Mouse (Mus musculus) liver, adult 2 months (tissue): ENCODE data around the gene Ak8. TPM values are rescaled to one million over a fixed set of nuclear protein-coding genes. Genes with fewer than 3 reads are reported as not detected.

Experiments used
- DNase-seq: peaks from one replicate; pipeline ENCODE4 v3.0.0-alpha.2; 2011; ENCODE audit warnings: low read depth, low spot score; ENCODE audit errors: extremely low read depth
- H3K27ac ChIP-seq: fragments of 200-500 bp; replicated peaks from 2 replicates; pipeline ENCODE4 v1.5.1; 2012; ENCODE audit warnings: low read depth, mild to moderate bottlenecking, control low read depth, inconsistent platforms, low read length; ENCODE audit not compliant: insufficient read depth
- H3K27me3 ChIP-seq: fragments of 200-500 bp; 2 replicates; pipeline ENCODE4 v1.6.1; 2012; ENCODE audit warnings: mild to moderate bottlenecking, moderate library complexity, low read length, inconsistent platforms; ENCODE audit not compliant: control insufficient read depth, insufficient read depth
- H3K36me3 ChIP-seq: fragments of 200-500 bp; 2 replicates; pipeline ENCODE4 v1.6.1; 2012; ENCODE audit warnings: low read length, inconsistent platforms; ENCODE audit not compliant: control insufficient read depth, insufficient read depth
- H3K4me1 ChIP-seq: fragments of 200-500 bp; 2 replicates; pipeline ENCODE4 v1.6.1; 2011; ENCODE audit warnings: low read length; ENCODE audit not compliant: control insufficient read depth, insufficient read depth
- H3K4me3 ChIP-seq: fragments of 200-500 bp; 2 replicates; pipeline ENCODE4 v1.5.1; 2011; ENCODE audit warnings: low read depth, mild to moderate bottlenecking, control low read depth, low read length, moderate library complexity; ENCODE audit not compliant: insufficient read depth
- H3K79me2 ChIP-seq: fragments of 200-500 bp; 2 replicates; pipeline ENCODE4 v1.6.1; 2012; ENCODE audit warnings: inconsistent platforms, mild to moderate bottlenecking, low read length, moderate library complexity; ENCODE audit not compliant: control insufficient read depth, insufficient read depth
- H3K9ac ChIP-seq: fragments of 200-500 bp; 2 replicates; pipeline ENCODE4 v1.6.1; 2012; ENCODE audit warnings: low read depth, mild to moderate bottlenecking, control low read depth, inconsistent platforms, low read length
- CTCF ChIP-seq: fragments of 200-500 bp; IDR thresholded peaks from 2 replicates; pipeline ENCODE4 v1.5.1; 2011; ENCODE audit warnings: low read depth, low read length, control low read depth
- POLR2A ChIP-seq: fragments of 200-500 bp; IDR thresholded peaks from 2 replicates; pipeline ENCODE4 v1.6.1; 2011; ENCODE audit warnings: low read length, control low read depth; ENCODE audit not compliant: insufficient read depth; ENCODE audit errors: extremely low read depth
- WGBS: fragments of 180-500 bp; shearing (Covaris S2); methylation state at CpG from one replicate; pipeline ENCODE4 v1.1.7; 2018; 5-methylcytosine and 5-hydroxymethylcytosine counted together
- polyA plus RNA-seq: library from polyadenylated mRNA; depleted of rRNA; stranded (reverse); fragments of >200 nt; gene quantifications from 2 replicates; pipeline ENCODE4 v1.2.3, GENCODE M21; 2012
- total RNA-seq: library from RNA; depleted of rRNA; stranded (reverse); fragments of >200 nt; gene quantifications from 2 replicates; pipeline ENCODE4 v1.2.3, GENCODE M21; 2014

The Ak8 gene
- total and polyA plus RNA-seq, 2 experiments = 0.09 TPM; not detected in 1

GRCm38 (mm10) chr2:28706787-28707186, 6.8 kb downstream of the Ak8 start:
- Histone ChIP-seq H3K27ac (no peak overlapping the region), H3K27me3 (no peaks in the 10 kb centered on the region), H3K4me1 (no peaks in the 10 kb centered on the region), H3K9ac (no peak overlapping the region), H3K4me3 (no peak overlapping the region), H3K79me2 (no peaks in the 10 kb centered on the region), H3K36me3 (no peaks in the 10 kb centered on the region)
- DNase-seq = no peak
- TF ChIP-seq CTCF (no peak), POLR2A (no peak)
- 82% methylated on average over 6 of the region's 6 CpGs for WGBS

- no peaks in the 10 kb centered on the region for H3K27me3 ChIP-seq
- DNase-seq = no peak
- no peaks in the 10 kb centered on the region for H3K79me2 ChIP-seq
- no peak overlapping the region for H3K4me3 ChIP-seq
- WGBS = 84% methylated on average over 8 of the region's 8 CpGs
- no peak for TF ChIP-seq POLR2A
- TF ChIP-seq CTCF = no peak
- H3K36me3 ChIP-seq = no peaks in the 10 kb centered on the region
- H3K27ac ChIP-seq = no peak overlapping the region
- H3K4me1 ChIP-seq = no peaks in the 10 kb centered on the region
- H3K9ac ChIP-seq = no peak overlapping the region
These were observed 13.1 kb downstream of the Ak8 start for GRCm38 (mm10) chr2:28713036-28713435.

- Histone ChIP-seq H3K36me3 (no peaks in the 10 kb centered on the region), H3K4me1 (no peaks in the 10 kb centered on the region), H3K4me3 (no peak overlapping the region), H3K27ac (no peak overlapping the region), H3K79me2 (no peaks in the 10 kb centered on the region), H3K9ac (no peak overlapping the region), H3K27me3 (no peaks in the 10 kb centered on the region)
- 89% methylated on average over 8 of the region's 8 CpGs for WGBS
- no peak for DNase-seq
- TF ChIP-seq POLR2A (no peak), CTCF (no peak)
These were observed 22.5 kb downstream of the Ak8 start for GRCm38 (mm10) chr2:28722419-28722818.

GRCm38 (mm10) chr2:28723912-28724311, 23.9 kb downstream of the Ak8 start:
- no peak for DNase-seq
- 60% methylated on average over 9 of the region's 9 CpGs for WGBS
- no peak overlapping the region for H3K4me3 ChIP-seq

DNA sequence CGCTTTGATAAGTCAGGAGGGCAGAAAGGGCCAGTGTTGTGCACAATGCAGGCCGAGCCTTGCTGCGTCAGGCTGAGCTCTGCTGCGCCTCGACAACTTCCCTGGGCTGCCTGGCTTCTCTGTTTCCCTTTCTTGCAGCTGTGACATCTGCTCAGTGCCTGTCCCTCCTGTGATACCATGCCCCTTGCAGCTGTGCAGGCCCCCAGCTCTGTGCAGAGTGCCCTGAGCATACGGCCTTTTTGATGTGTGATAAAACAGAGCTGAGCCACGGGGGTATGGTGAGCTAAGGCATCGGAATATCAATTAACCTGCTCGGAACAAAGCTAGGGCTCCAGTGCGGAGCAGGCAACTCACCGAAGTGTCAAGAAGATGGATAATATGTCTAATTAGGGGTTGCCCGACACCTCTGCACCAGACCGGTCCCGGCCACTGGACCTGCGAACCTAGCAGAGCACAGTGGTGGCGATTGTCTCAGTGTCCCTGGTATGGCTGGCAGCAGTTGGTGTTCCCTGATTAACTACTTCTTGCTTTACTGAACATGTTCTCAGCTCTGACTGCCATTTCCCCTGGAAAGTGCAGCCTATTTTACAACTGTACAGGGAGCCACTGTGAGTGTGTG, 27.9 kb downstream of the Ak8 start:
- 81% methylated on average over 16 of the region's 16 CpGs for WGBS

More at GRCm38 (mm10) chr2:28723912-28724311, 23.9 kb downstream of the Ak8 start:
- H3K9ac ChIP-seq = no peak overlapping the region
- no peaks in the 10 kb centered on the region for H3K79me2 ChIP-seq
- H3K36me3 ChIP-seq = no peaks in the 10 kb centered on the region
- no peaks in the 10 kb centered on the region for H3K4me1 ChIP-seq
- no peak overlapping the region for H3K27ac ChIP-seq
- TF ChIP-seq POLR2A = no peak
- no peak for TF ChIP-seq CTCF
- no peaks in the 10 kb centered on the region for H3K27me3 ChIP-seq

DNA sequence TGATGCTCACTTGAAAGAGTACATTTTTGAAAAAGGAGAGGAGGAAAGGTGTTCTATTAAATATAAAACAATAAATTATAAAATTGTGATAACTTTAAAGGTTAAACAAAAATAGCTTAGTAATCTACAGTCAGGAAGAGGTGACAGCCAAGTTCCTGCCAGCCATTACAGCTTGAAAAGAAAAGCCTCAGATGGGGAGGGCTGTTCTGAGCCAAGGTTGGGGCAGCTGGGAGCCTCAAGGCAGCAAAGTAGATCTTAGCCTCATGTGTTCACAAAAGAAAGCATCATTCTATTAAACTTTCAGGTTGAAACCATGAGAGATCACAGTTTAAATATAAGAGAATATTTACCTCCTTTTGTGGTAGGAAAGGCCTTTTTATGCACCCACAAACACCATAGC, 30.7 kb downstream of the Ak8 start:
- no peaks in the 10 kb centered on the region for H3K4me1 ChIP-seq
- TF ChIP-seq POLR2A (no peak), CTCF (no peak)
- DNase-seq = no peak

More for the DNA sequence above, 27.9 kb downstream of the Ak8 start:
- TF ChIP-seq CTCF = no peak
- TF ChIP-seq POLR2A = no peak
- Histone ChIP-seq H3K4me3 (no peak overlapping the region), H3K9ac (no peak overlapping the region), H3K27ac (no peak overlapping the region), H3K36me3 (no peaks in the 10 kb centered on the region), H3K27me3 (no peaks in the 10 kb centered on the region), H3K79me2 (no peaks in the 10 kb centered on the region), H3K4me1 (no peaks in the 10 kb centered on the region)
- DNase-seq = no peak

More for the DNA sequence above, 30.7 kb downstream of the Ak8 start:
- no peaks in the 10 kb centered on the region for H3K79me2 ChIP-seq
- H3K36me3 ChIP-seq = no peaks in the 10 kb centered on the region
- no peak overlapping the region for H3K27ac ChIP-seq
- H3K9ac ChIP-seq = no peak overlapping the region
- no peaks in the 10 kb centered on the region for H3K27me3 ChIP-seq
- no peak overlapping the region for H3K4me3 ChIP-seq
